Mouse (Mus musculus): ENCODE data around the gene Shisal2a. TPM values are rescaled to one million over a fixed set of nuclear protein-coding genes. Genes with fewer than 3 reads are reported as not detected.
"Not testable (repeated sequence)": the region's sequence is repeated elsewhere in the genome, so short reads cannot be mapped to it uniquely, and the experiment has no call there.

Gene Shisal2a
- total RNA-seq, 2 experiments from 2014 or later = not detected

DNA sequence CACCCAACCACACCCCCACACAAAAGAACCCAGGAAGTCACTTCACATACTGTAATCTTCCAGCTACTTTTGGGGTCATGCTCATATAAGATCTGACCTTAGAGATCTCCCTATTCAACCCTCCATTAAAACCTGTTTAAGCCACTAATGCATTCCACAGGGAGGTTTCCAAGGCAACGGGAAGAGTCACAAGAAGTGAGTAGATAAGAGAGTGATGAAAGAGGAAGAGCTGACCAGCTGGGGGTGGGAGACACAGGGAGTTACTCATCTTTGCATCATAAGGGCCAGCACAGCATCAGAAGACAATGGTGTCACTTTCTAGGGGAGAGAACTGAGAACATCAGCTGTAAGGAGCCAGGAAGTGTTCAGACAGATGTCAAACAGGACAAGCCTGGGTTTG is 3.0 kb downstream of the Shisal2a start:
- ATAC-seq (replicated peaks; ENCODE audit: low FRiP score, poor library complexity, severe bottlenecking) = no peak

DNA sequence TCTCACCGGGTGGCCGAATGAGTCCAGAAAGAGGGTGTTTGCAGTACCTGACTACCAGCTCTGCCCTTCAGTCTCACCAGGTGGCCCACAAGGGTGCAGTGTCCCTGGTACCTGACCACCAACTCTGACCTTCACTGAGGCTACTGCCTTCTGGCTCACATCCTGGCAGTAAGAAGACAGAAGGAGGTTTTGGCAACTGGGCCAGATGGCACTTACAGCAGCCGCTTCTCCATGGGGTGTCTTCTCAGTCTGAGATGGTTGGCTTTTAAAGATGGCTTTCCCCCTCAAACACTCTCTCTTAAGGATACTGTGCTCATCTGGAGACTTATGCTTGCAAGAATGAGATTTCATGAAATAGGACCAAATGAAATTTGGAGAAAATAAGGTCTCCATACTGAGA is 3.7 kb downstream of the Shisal2a start:
- ATAC-seq (replicated peaks; ENCODE audit: low FRiP score, poor library complexity, severe bottlenecking) = no peak

DNA sequence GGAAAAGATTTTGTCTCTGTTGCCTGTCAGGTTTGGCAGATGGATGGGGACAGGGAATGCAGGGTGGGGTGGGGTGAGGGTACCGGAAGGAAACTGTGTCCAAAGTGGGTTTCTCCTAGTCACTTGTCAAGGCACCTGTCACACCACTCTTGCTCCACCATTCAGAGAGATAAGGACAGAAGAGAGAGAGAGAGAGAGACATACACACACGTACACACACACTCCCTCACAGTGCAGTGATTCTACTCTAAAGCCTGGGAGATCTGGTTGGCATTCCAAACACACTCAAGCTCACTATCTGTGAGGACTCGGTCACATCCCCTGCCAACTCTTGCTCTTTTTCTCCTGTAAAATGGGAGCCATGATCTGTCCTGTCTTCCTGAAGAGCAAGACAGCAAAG is 11.0 kb downstream of the Shisal2a start:
- no peak for ATAC-seq (replicated peaks; ENCODE audit: low FRiP score, poor library complexity, severe bottlenecking)

DNA sequence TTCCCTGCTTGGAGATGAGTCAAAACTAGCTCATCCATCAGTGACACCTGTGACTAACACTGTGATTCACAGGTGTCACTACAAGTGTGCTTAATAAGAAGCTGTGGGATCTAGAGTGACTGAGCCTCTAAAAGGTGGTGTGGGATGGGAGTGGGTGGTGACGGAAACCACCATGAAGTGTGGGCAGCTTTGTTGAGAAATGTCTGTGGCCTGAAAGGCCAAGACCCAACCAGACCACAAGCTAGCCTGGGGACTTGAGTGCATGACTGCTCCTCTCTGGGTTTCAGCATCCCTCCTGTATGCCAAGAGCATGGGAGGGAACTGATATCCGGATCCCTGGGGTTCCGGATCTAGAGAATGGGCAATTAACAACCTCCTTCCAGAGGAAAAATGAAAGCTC is 11.7 kb downstream of the Shisal2a start:
- no peak for ATAC-seq (replicated peaks; ENCODE audit: low FRiP score, poor library complexity, severe bottlenecking)

DNA sequence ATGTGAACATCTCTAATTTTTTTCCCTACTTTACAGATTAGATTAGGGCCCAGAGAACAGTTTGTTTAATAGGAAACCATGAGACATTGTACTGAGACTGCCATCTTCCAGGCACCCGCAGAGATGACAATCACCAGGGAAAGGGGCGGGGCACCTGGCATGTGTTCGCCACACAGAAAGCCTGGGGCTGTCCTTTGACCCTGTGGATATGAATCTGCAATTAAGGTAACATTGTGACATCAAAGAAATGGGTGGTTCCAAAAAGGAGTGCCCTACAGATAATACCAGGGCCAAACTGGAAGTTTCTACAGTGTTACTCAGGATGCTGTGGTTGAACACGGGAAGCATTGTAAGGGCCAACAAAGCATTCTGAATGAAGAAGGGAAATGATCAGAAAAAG is 12.7 kb downstream of the Shisal2a start:
- ATAC-seq (replicated peaks; ENCODE audit: low FRiP score, poor library complexity, severe bottlenecking) = no peak

DNA sequence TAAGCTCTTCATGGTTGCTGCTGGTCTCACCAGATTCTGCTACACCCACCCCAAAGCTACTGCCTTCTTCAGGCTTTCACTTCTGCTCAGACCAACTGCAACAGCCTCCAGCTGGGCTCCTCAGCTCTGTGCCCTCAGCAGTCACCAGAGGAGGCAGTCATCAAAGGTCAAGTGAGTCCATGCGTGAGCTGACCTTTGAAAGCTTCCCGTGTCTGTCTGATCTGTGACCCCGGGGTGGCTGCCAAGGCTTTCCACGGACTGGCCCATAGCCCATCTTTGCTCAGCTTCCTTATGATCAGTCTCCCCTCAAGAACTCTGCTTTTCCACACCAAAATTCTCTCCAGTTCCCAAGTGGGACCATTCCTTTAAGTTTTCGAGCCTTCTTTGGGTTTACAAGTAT is 13.9 kb downstream of the Shisal2a start:
- ATAC-seq (replicated peaks; ENCODE audit: low FRiP score, poor library complexity, severe bottlenecking) = no peak

DNA sequence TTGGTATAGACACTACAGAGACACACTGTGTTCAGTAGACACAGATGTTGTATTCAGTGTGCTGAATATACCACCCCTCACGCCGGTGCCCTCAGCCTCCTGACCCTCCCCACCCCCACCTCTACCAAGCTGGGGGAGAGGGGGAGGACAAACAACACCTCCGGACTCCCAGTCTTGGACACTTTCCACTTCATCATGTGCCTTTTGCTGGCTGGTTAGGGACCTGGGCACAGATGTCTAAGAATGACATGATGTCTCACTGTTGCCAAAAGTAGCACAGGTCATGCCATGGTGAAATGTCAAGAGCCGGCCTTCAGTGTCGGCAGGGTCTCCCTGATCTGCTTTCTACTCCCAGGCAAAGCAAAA is 19.1 kb downstream of the Shisal2a start:
- ATAC-seq (replicated peaks; ENCODE audit: low FRiP score, poor library complexity, severe bottlenecking) = no peak

DNA sequence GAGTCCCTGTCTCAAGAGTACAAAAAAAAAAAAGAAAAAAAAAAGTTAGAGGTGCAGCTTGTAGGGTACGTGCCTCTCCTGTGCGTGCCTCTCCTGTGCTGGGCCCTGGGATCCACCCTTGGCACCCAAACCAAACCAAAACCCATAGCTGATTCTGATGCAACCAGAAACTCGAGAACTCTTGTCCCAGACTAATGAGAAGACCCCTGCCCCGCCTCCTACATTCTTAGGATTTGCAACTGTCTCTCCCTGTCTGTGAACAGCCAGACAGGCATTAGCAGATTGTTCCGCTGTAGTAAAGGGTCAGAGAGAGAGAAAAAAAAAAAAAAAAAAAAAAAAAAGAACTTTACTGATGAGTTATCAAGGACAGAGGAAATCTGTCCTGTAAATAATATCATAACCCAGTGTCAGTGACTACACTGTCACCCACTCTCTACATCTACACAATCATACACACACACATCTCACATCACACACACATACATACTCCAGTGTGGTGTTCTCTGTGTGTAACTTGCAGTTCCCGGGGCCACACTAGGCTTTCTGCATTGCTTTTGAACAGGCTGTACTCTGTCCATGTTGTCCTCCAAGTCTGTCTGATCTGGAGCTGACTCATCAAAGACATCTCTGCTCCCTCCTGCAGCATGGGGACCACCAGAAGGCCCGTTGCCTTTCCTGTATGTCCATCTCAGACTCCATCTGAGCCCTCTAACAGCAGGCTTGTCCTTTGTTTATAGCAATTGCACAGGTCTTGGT is 19.6 kb downstream of the Shisal2a start:
- no peak for ATAC-seq (replicated peaks; ENCODE audit: low FRiP score, poor library complexity, severe bottlenecking)

DNA sequence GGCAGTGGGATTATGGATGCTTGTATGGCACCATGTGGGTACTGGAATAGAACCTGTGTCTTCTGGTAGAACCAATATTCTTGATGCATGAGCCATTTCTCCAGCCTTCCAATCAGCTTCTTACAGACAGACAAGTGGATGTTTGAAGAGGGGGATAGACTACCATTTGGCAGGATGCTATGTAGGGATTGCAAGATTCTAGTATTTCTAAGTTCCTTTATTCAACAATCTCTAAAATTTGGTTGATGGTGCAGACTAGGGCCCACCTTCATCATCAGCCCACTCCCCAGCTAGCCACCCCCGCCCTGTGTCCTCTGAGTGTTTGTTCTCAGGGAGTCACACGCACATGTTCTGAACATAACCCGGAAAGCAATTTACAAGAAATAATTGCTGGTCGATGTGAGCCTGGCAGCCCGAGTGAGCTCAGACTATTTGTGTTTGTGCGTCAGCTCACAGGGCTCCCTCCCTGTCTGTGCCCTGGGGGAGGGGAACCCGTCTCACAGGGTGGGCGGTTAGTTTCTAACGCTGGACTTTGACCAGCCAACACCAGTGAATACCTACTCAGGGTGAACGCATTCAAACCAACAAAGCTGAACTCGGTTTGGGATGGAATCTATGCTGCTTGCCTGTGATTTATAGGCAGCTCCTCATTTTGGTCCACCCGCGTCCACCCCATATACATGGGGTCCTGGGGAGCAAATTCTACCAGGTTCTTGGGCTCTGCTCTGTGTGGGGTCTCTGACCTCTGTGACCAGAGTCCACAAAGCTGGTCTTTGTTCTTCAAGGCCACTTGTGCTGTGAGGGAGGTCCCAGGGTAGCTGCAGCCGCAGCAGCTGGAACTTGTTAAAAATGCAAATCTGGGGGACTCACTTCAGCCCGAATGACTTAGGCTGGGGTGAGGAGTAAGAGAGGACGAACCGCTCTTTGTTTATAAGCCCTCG is 20.6 kb downstream of the Shisal2a start:
- no peak for ATAC-seq (replicated peaks; ENCODE audit: low FRiP score, poor library complexity, severe bottlenecking)

DNA sequence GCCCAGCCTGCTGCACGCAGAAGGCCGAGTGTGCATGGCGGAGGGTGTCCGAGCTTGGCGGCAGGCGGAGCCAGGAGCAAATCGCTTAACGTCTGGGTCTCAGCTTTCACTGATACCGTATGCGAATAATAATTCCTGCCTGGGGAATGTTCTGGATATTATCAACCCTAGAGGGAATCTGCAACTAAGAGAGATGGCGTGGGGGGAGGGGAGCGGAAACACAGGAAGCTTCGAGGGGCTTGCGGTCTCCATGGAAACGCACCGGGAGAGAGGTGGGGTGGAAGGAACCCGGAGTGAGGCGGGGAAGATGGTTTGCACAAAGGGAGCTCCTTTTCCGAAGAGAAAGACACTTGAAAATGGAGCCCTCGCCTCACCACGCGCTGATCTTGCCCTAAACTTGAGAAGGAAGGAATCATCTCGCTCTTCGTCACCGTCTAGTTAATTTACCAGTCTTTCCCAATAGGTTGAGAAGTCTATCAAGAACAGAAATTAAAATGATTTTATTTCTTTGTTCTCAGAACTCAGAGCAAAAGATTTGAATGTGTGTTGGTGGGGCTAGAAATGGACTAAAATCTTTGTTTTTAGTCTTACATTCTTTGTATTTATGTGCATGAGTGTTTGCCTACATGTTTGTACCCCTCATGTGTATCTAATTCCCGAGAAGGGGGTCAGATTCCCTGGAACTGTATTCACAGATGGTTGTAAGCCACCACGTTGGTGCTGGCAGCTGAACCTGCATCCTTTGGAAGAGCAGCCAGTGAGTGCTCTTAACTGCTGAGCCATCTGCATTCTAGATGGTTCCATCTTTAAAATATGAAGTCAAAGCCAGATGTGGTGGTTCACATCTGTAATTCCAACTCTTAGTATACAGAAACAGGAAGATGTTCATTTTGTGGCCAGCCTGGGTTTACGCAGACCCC is 22.8 kb downstream of the Shisal2a start:
- no peak for ATAC-seq (replicated peaks; ENCODE audit: low FRiP score, poor library complexity, severe bottlenecking)

DNA sequence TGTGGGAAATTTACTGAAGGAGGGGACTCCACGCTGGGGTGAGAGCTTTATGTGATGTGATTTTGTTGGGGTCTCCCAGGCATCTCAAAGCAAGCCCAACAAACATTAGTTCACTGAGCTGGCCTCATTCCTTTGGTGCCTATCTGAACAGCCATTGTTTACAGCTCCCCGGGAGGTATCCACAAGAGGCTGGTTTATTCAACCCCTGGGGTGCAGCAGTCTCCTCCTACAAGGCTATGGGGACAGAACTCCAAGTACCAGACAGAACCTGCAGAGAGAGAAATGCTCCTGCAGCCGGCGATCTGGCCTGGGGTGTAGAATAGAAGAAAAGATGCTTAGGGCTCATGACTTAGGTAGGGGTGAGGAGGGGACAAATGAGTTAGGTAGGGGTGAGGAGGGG is 24.7 kb downstream of the Shisal2a start:
- ATAC-seq (replicated peaks; ENCODE audit: low FRiP score, poor library complexity, severe bottlenecking) = no peak

DNA sequence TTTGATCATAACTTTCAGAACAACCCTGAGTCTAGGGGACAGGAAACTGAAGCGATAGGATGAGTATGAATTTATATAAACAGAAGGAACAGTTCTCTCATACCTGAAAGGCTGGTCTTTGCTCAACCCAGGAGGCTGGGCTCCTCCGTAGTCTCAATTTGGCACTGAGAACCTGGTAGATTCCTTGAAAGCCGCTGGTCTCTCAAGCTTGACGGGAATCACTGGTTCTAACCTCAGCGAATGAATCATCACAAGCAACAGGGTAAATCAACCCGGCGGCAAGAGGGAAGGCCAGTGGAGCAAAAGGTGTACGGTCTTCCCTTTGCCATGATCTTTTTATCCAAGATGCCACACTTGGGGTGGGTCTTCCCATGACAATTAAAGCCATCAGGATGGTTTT is 25.7 kb downstream of the Shisal2a start:
- no peak for ATAC-seq (replicated peaks; ENCODE audit: low FRiP score, poor library complexity, severe bottlenecking)

DNA sequence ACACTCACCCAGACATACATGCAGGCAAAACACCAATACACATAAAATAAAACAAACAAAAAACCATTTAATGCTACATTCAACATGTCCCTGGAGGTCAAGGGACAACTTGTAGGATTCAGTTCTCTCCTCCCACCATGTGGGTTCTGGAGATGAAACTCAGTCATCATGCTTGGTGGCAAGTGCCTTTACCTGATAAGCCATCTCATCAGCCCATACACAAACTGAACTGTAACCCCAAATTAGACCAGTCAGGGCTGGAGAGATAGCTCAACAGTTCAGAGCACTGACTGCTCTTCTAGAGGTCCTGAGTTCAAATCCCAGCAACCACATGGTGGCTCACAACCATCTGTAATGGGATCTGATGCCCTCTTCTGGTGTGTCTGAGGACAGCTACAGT is 29.6 kb downstream of the Shisal2a start:
- ATAC-seq (replicated peaks; ENCODE audit: low FRiP score, poor library complexity, severe bottlenecking) = not testable (repeated sequence)

DNA sequence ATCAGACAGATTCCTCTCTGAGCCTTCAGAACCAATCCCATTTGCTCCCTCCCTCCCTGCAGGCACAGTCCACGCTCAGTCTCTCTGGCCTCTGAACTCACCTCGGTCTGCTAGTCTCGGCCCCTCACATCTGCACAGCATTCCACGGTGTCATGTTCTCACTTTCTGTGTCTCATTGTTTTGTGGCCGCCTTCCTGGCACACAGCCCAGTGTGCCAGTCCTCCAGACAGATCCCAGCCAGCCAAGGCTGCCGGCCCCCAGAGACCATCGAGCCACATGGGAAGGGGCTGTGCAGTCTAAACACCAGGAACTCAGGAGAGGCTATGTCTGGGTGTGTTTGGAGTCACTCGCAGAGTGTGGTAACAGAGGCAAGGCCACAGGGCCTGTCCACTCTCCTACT is 32.3 kb downstream of the Shisal2a start:
- ATAC-seq (replicated peaks; ENCODE audit: low FRiP score, poor library complexity, severe bottlenecking) = no peak

DNA sequence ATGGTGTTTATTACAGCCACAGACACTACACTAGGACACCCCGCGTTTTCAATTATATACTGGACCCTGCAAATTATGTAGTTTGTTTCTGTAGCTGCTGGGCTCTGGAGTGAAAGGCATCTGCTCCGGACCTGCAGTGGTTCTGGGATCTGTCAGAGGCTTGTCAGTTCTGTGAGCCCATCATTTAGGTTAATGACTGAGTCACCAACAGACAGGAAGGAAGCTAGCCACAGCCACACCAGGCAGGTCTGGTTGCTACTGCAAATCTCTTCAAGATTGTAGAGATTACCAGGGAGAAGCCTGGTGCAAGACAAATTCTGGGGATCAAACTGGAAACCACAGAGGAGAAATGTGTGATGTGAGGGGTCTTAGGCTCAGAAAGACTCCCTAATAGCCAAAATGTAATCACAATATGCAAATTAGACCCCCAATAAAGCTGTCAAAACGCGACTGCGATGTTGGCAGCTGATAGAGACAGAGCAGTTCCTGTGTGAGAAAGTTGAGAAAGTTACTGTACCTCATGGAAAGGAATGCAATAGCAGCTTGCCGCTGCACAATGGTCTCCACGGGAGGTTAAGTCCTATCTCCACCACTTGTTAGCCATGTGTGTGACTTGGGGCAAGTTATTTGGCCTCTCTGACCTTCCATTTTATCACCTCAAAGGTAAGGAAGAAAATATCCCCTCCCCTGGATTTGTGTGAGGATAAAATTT is 33.2 kb downstream of the Shisal2a start:
- no peak for ATAC-seq (replicated peaks; ENCODE audit: low FRiP score, poor library complexity, severe bottlenecking)

DNA sequence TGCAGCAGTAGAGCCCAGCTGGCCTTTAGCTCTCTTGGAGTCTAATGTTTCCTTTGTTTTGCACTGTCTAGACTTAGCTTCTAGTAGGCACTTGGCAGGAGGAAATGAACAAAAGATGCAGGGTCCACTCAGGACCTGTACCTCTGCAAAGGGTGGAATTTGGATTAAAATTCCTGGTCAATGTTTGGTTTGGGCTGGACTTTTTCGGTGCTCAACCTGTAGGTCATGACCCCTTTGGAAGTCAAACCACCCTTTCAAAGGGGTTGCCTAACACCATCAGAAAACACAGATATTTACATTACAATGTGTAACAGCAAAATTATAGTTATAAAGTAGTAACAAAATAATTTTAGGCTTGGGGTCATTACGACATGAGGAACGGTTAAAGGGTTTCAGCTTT is 34.1 kb downstream of the Shisal2a start:
- ATAC-seq (replicated peaks; ENCODE audit: low FRiP score, poor library complexity, severe bottlenecking) = no peak

DNA sequence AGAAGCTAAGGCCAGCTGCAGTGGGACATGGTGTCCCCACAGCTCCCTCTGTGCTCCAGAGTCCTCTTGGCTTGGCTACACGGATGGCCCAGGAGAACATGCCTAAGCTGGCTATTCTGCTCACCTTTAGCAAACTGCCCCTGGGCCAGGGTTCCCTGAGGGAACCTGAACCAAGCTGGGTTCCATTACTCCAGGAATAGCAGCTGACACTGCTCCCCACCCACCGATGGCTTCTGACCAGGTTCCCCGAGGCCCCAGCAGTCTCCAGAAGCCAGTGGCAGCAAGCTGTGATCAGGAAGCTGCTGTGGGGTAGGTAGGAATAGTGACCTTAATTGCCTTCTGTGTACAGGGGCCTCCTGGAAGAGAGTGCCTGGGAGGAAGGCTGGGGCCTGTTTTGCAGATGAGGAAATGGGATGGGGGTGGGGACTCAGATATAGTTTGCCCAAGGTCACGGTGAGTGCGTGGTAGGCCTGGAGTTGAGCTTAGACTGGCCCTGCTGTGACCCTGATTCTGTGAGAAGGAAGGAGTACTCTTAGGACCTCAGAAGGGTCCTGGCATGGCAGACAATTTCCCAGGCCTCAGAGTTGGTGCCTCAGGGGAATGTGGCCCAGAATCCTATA is 34.8 kb downstream of the Shisal2a start:
- no peak for ATAC-seq (replicated peaks; ENCODE audit: low FRiP score, poor library complexity, severe bottlenecking)

DNA sequence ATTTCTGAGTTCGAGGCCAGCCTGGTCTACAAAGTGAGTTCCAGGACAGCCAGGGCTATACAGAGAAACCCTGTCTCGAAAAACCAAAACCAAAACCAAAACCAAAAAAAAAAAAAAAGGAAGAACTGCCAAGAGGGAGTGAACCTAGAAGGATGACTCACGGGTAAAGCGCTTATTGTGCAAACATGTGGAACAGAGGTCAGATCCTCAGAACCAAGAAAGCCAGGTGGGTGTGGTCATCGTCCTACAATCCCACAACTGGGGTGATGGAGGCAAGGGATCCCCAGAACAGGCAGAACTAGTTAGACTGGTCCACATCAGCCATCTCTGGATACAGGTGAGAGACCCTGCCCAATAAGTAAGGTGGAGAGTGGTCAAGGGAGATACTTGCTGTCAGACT is 36.0 kb downstream of the Shisal2a start:
- ATAC-seq (replicated peaks; ENCODE audit: low FRiP score, poor library complexity, severe bottlenecking) = 0 out of 2 replicates have a peak, but pooled peaks have one; percentile 25

DNA sequence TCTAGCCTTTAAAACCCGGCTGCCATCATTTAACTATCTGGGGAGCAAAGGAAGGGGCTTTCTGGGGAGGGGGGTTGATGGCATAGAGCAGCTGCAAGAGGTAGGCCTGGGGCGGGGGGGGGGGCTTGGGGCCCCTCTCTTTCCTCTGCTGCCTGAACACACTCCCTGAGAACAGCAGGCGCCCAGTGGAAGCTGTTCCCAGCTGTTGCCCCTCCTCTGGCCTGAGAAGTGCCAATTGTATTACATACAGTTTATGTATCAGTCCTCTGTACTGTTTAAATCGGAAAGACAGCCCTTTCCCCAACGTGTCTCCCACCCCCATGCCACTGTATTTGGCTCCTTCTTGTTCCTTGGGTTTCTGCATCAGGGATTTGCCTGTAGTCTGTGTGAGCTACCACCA is 37.3 kb downstream of the Shisal2a start:
- no peak for ATAC-seq (replicated peaks; ENCODE audit: low FRiP score, poor library complexity, severe bottlenecking)

All from erythroid progenitor cell, adult 5-6 weeks (primary cell).